Mouse (Mus musculus): ENCODE results near the gene Kank3. TPM values are rescaled to one million over a fixed set of nuclear protein-coding genes. Genes with fewer than 3 reads are reported as not detected.

The Kank3 gene
- polyA plus RNA-seq, 1 experiment from 2014 or later = 31.5 TPM

DNA sequence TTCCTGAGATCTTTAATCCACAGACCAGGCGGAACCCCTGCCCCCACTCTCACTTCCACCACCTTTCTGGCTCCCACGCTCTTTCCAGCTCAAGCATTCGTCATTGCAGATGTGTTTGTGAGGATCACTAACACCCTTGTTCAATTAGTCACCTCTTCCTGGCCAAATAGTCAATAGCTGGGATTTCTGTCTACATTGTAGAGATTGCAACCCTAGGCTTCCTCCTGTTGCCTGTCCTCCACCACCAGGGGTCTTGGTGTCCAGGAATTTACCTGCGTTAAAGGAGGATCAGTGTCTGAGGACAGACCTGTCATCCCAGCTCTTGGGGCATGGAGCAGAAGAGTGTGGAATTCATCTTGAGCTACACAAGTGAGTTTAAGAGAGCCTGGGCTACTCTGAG, 28.3 kb upstream of the Kank3 start:
- Histone ChIP-seq H3K9ac (peak overlapping the region; percentile 58; the same call in 1 of the 2 replicates), H3K9me3 (no peaks in the 10 kb centered on the region), H3K4me3 (no peak overlapping the region; the same call in 1 of the 2 replicates), H3K27ac (no peak overlapping the region), H3K36me3 (peaks cover under 1% of the 10 kb centered on the region; the same call in 1 of the 2 replicates), H3K27me3 (replicated peaks) (0 out of 2 replicates have a peak, but pooled peaks cover 5% of the 10 kb centered on the region), H3K4me2 (replicated peaks) (peak overlapping the region; percentile 88), H3K4me1 (peaks cover 17% of the 10 kb centered on the region)
- no peak for ATAC-seq (ENCODE audit: low FRiP score, low read depth)
- WGBS = 50% methylated on average over 4 of the region's 4 CpGs

DNA sequence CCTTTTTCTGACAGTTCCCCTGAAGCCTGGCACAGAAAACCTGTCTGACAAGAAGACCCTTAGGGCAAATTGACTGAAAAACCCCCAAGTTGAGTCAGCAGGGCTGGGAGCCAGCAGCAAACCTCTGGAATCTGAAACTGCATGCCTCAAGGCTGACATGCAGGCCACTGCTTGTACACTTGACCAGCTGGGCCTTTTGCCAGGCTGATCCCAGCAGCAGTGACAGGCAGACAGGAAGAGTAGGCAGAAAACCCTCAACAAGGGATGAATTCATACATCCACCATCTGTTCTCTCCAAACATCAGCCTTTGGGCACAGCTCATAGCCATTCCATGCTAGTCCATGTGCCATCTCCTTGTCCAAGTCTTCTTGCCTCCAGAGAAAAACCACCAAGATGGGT, 26.9 kb upstream of the Kank3 start:
- Histone ChIP-seq H3K4me1 (peaks cover 17% of the 10 kb centered on the region), H3K27ac (no peak overlapping the region), H3K9me3 (no peaks in the 10 kb centered on the region), H3K4me2 (replicated peaks) (no peak overlapping the region), H3K27me3 (replicated peaks) (0 out of 2 replicates have a peak, but pooled peaks cover 5% of the 10 kb centered on the region), H3K9ac (no peak overlapping the region), H3K36me3 (no peaks in the 10 kb centered on the region), H3K4me3 (no peak overlapping the region)
- ATAC-seq (ENCODE audit: low FRiP score, low read depth) = no peak

- H3K36me3 ChIP-seq = no peaks in the 10 kb centered on the region
- peaks cover 10% of the 10 kb centered on the region for H3K4me1 ChIP-seq
- no peak overlapping the region for H3K4me2 ChIP-seq (replicated peaks)
- H3K4me3 ChIP-seq = no peak overlapping the region
- H3K9ac ChIP-seq = no peak overlapping the region
- H3K27ac ChIP-seq = no peak overlapping the region
- no peaks in the 10 kb centered on the region for H3K9me3 ChIP-seq
- WGBS = 87% methylated on average over 2 of the region's 2 CpGs
- no peak for ATAC-seq (ENCODE audit: low FRiP score, low read depth)
- 0 out of 2 replicates have a peak, but pooled peaks cover 5% of the 10 kb centered on the region for H3K27me3 ChIP-seq (replicated peaks)
Measured at GRCm38 (mm10) chr17:33784939-33785338, 25.4 kb upstream of the Kank3 start.

DNA sequence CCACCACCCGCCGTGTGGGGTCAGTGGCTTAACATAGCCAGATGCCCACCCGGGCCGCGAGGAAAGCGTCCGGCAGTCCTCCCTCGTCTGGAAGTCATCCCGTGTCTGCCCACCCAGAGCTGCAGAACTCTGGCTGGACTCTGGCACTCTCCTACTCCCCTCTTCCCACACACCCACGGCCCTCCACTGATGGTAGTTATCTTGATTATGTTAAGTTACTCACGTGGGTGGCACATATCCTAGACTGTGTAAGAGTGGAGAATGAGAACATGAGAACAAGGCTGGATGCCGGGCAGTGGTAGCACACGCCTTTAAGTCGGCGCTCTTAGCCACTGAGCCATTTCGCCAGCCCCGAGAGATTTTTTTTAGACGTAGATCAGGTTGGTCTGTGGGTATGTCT, 23.9 kb upstream of the Kank3 start:
- H3K4me2 ChIP-seq (replicated peaks) = no peak overlapping the region
- no peak overlapping the region for H3K9ac ChIP-seq
- H3K4me1 ChIP-seq = peaks cover 3% of the 10 kb centered on the region
- 0 out of 2 replicates have a peak, but pooled peaks cover 5% of the 10 kb centered on the region for H3K27me3 ChIP-seq (replicated peaks)
- no peaks in the 10 kb centered on the region for H3K9me3 ChIP-seq
- H3K4me3 ChIP-seq = no peak overlapping the region
- H3K27ac ChIP-seq = no peak overlapping the region
- 88% methylated on average over 18 of the region's 18 CpGs for WGBS
- H3K36me3 ChIP-seq = no peaks in the 10 kb centered on the region
- ATAC-seq (ENCODE audit: low FRiP score, low read depth) = no peak

DNA sequence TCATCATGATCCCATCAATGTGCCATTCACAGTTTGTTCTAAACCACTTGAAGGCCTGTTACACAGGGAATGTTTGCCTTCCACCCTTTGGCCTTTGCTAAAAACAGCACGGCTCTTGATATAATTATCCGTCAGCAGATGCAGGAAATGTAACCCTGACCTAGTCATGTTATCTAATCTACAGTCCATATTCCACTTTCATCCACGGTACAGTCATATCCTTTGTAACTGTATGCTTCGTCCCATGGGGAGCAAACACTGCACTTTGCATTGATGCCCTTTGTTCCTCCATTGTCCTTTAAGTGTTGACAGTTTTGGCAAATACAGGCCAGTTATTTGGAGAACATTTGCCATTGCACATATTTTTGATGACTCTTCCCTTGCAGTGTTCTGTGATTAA, 21.6 kb upstream of the Kank3 start:
- WGBS = 84% methylated on average over 4 of the region's 4 CpGs
- no peaks in the 10 kb centered on the region for H3K4me1 ChIP-seq
- H3K27me3 ChIP-seq (replicated peaks) = no peaks in the 10 kb centered on the region
- no peak overlapping the region for H3K4me3 ChIP-seq
- H3K9me3 ChIP-seq = no peaks in the 10 kb centered on the region
- H3K27ac ChIP-seq = no peak overlapping the region
- H3K36me3 ChIP-seq = no peaks in the 10 kb centered on the region
- H3K4me2 ChIP-seq (replicated peaks) = no peak overlapping the region
- no peak for ATAC-seq (ENCODE audit: low FRiP score, low read depth)
- no peak overlapping the region for H3K9ac ChIP-seq

- Histone ChIP-seq H3K4me3 (no peak overlapping the region), H3K27me3 (replicated peaks) (no peaks in the 10 kb centered on the region), H3K4me1 (no peaks in the 10 kb centered on the region), H3K27ac (no peak overlapping the region), H3K4me2 (replicated peaks) (no peak overlapping the region), H3K9me3 (no peaks in the 10 kb centered on the region), H3K9ac (no peak overlapping the region), H3K36me3 (no peaks in the 10 kb centered on the region)
- no peak for ATAC-seq (ENCODE audit: low FRiP score, low read depth)
- WGBS = 57% methylated on average over 3 of the region's 3 CpGs
Measured at GRCm38 (mm10) chr17:33798306-33798705, 12.0 kb upstream of the Kank3 start.

- no peak for ATAC-seq (ENCODE audit: low FRiP score, low read depth)
- 77% methylated on average over 1 of the region's 1 CpGs for WGBS
- Histone ChIP-seq H3K27ac (no peak overlapping the region), H3K27me3 (replicated peaks) (no peaks in the 10 kb centered on the region), H3K9me3 (no peaks in the 10 kb centered on the region), H3K4me3 (no peak overlapping the region), H3K9ac (no peak overlapping the region), H3K4me2 (replicated peaks) (no peak overlapping the region), H3K4me1 (no peaks in the 10 kb centered on the region), H3K36me3 (no peaks in the 10 kb centered on the region)
Measured at GRCm38 (mm10) chr17:33799277-33799676, 11.0 kb upstream of the Kank3 start.

- Histone ChIP-seq H3K9me3 (no peaks in the 10 kb centered on the region), H3K4me2 (replicated peaks) (no peak overlapping the region), H3K27ac (no peak overlapping the region), H3K9ac (no peak overlapping the region), H3K36me3 (no peaks in the 10 kb centered on the region), H3K4me3 (no peak overlapping the region), H3K4me1 (no peaks in the 10 kb centered on the region), H3K27me3 (replicated peaks) (no peaks in the 10 kb centered on the region)
- 12% methylated on average over 2 of the region's 2 CpGs for WGBS
- ATAC-seq (ENCODE audit: low FRiP score, low read depth) = no peak
Measured at GRCm38 (mm10) chr17:33802221-33802620, 8.1 kb upstream of the Kank3 start.

DNA sequence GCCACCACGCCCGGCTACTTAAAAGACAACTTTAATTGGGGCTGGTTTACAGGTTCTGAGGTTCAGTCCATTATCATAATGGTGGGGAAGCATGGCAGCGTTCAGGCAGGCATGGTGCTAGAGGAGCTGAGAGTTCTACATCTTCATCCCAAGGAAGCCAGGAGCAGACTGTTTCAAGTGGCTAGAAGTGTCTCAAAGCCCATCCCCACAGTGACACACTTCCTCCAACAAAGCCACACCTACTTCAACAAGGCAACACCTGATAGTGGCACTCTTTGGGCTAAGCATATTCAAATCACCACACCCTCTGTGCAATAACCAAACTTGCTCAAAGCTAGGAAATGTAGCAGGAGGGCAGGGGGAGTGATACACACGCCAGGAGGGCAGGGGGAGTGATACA, 6.1 kb upstream of the Kank3 start:
- Histone ChIP-seq H3K9me3 (no peaks in the 10 kb centered on the region), H3K4me3 (no peak overlapping the region), H3K4me1 (no peaks in the 10 kb centered on the region), H3K4me2 (replicated peaks) (no peak overlapping the region), H3K27me3 (replicated peaks) (no peaks in the 10 kb centered on the region), H3K36me3 (no peaks in the 10 kb centered on the region), H3K9ac (no peak overlapping the region), H3K27ac (no peak overlapping the region)
- 59% methylated on average over 4 of the region's 4 CpGs for WGBS
- ATAC-seq (ENCODE audit: low FRiP score, low read depth) = no peak

DNA sequence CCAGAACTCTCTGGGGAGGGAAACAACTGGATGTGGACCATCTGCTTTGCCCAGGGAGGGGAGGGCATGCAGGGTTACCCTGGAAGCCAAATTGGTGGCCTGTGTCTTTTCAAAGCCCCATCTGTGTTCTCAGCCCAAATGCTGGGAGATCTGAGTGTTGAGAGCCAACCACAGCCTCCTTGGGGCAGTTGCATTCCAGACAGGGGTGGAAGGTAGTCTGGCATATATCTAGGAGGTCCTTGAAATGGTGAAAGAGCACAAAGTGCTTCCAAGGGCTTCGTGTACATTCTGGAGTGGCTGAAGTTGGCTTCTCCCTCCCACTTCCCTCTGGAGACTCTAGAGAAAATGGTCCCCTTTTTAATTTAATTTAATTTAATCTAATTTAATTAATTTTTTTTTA, 5.6 kb upstream of the Kank3 start:
- Histone ChIP-seq H3K27ac (no peak overlapping the region), H3K4me3 (no peak overlapping the region), H3K4me1 (no peaks in the 10 kb centered on the region), H3K9me3 (no peaks in the 10 kb centered on the region), H3K27me3 (replicated peaks) (no peaks in the 10 kb centered on the region), H3K36me3 (no peaks in the 10 kb centered on the region), H3K4me2 (replicated peaks) (no peak overlapping the region), H3K9ac (no peak overlapping the region)
- no peak for ATAC-seq (ENCODE audit: low FRiP score, low read depth)
- 77% methylated on average over 1 of the region's 1 CpGs for WGBS

DNA sequence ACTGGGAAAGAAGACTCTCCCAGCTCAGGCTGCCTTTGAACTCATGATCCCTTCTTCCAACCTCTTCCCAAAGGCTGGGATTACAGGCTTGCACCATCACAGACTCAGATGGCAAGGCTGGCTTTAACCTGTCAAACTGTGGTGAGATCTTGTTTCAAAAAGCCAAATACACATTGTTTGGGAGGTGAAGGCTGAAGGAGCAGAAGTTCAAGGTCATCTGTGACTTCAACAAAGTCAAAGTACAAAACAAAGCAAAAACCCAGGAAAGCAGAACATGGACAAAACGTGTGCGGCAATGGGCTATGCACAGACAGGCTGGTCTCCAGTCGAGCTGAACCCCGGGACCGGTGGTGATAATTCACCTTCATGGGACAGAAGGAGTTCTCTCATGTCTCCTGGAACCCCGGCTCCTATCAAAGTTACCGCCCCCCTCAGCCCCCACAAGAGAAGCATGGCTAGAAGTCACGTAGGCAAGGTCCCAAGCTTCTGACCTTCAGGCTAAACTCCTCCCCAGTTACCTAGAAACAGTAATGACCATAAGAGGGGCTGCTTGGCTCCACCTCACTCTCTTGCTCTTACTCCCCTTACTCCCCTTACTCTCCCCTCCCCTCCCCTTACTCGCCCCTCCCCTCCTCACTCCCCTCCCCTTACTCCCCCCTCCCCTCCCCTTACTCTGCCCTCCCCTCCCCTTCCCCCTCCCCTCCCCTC, 3.0 kb upstream of the Kank3 start:
- 61% methylated on average over 8 of the region's 9 CpGs for WGBS
- Histone ChIP-seq H3K4me1 (peaks cover 8% of the 10 kb centered on the region), H3K9me3 (no peaks in the 10 kb centered on the region), H3K36me3 (no peaks in the 10 kb centered on the region), H3K4me2 (replicated peaks) (no peak overlapping the region), H3K27me3 (replicated peaks) (peaks cover 8% of the 10 kb centered on the region), H3K27ac (no peak overlapping the region), H3K4me3 (no peak overlapping the region), H3K9ac (no peak overlapping the region)
- ATAC-seq (ENCODE audit: low FRiP score, low read depth) = no peak

DNA sequence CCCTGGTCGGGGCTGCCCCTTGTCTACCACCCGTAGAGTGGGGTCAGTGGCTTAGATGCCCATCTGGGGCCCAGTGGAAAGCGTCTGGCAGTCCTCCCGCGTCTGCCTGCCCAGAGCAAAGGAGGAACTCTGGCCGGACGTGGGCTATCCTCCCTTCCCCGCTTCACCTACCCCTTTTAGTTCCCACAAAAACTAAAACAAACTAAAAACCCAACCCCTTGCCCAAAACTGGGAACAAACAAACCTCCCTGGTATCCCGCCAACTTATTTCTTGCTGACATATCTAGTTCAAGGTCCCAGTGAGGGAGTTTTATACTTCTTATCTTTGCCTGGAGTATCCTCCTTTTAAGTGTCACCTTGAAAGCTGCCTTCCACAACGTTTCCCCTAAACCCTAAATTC, 2.1 kb upstream of the Kank3 start:
- H3K9ac ChIP-seq = no peak overlapping the region
- 50% methylated on average over 10 of the region's 10 CpGs for WGBS
- H3K27me3 ChIP-seq (replicated peaks) = peaks cover 10% of the 10 kb centered on the region
- no peak for ATAC-seq (ENCODE audit: low FRiP score, low read depth)
- H3K4me1 ChIP-seq = peaks cover 8% of the 10 kb centered on the region
- H3K27ac ChIP-seq = no peak overlapping the region
- no peak overlapping the region for H3K4me3 ChIP-seq
- H3K4me2 ChIP-seq (replicated peaks) = no peak overlapping the region
- H3K36me3 ChIP-seq = no peaks in the 10 kb centered on the region
- no peaks in the 10 kb centered on the region for H3K9me3 ChIP-seq

GRCm38 (mm10) chr17:33811142-33811516, 810 bp downstream of the Kank3 start:
- Histone ChIP-seq H3K9me3 (no peaks in the 10 kb centered on the region), H3K4me3 (peak overlapping the region; percentile 47; the same call in 1 of the 2 replicates), H3K27me3 (replicated peaks) (peaks cover 10% of the 10 kb centered on the region), H3K9ac (0 out of 2 replicates have a peak overlapping the region, but pooled peaks have one; percentile 42), H3K4me1 (peaks cover 8% of the 10 kb centered on the region), H3K4me2 (replicated peaks) (peak overlapping the region; percentile 76), H3K27ac (no peak overlapping the region), H3K36me3 (no peaks in the 10 kb centered on the region)
- WGBS = 32% methylated on average over 7 of the region's 7 CpGs
- ATAC-seq (ENCODE audit: low FRiP score, low read depth) = no peak

Measured in neural tube, embryonic 12.5 days (tissue).